Mouse (Mus musculus) cerebellum, adult 2 months (tissue): ENCODE results near the gene Pskh1.

ENCODE experiments used
- CTCF ChIP-seq: fragments of 200-500 bp; IDR thresholded peaks from 2 replicates; pipeline ENCODE4 v1.5.1; 2011; ENCODE audit warnings: low read depth, mild to moderate bottlenecking, control low read depth, low read length, moderate library complexity, borderline replicate concordance; ENCODE audit not compliant: insufficient read depth
- POLR2A ChIP-seq: fragments of 200-500 bp; IDR thresholded peaks from 2 replicates; pipeline ENCODE4 v1.6.1; 2011; ENCODE audit warnings: low read length, control low read depth, borderline replicate concordance; ENCODE audit not compliant: insufficient read depth

- TF ChIP-seq CTCF (no peak), POLR2A (no peak)
Observed at GRCm38 (mm10) chr8:105971019-105971720, 70.9 kb downstream of the Pskh1 start.
